Mouse (Mus musculus): ENCODE measurements around the gene Siglec1. TPM values are rescaled to one million over a fixed set of nuclear protein-coding genes. Genes with fewer than 3 reads are reported as not detected.
"Not testable (repeated sequence)": the region's sequence is repeated elsewhere in the genome, so short reads cannot be mapped to it uniquely, and the experiment has no call there.

Siglec1 gene
- polyA plus RNA-seq, 1 experiment from 2014 or later: 0.04 TPM

DNA sequence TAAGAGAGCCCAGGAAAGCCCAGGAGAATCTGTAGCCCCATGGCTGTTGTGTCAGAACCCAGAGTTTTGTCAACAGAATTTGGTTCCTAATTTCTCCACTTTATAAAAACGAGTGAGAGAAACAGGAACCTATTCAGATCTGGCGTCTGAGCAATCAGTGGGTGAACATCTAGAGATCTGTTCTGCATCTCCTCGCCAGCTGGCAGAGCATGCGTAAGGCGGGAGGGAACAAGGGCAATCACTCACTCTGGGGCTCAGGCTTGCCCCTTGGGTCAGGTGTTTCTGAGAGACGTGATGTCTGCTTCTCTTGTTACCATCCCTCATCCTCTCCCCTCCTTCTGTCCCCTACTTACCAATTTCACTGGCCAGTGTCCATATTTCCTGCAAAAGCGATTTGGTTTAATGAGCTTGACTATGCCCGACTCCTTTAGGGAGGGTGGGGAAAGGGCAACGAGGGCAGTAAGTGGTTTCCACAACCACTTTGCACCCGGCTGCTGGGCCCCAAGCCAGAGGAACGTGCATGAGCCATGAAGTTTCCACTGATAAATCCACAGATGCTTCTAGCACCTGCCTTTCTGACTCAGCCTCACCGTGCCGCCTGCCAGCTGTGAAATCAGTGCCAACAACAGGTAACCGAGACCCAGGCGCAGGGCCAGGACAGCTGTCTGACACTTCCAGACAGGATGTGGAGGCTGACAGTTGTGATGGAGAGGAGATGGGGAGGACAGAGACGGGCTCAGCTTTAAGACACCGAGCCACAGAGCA, 49.2 kb downstream of the Siglec1 start:
- Histone ChIP-seq H3K9me3 (ENCODE audit: control insufficient read depth, low read length) (no peaks in the 10 kb centered on the region), H3K27me3 (ENCODE audit: control insufficient read depth, insufficient read depth, low read length) (peaks cover 27% of the 10 kb centered on the region), H3K27ac (ENCODE audit: low read depth, low read length) (no peak overlapping the region), H3K4me2 (ENCODE audit: low read depth) (no peak overlapping the region), H3K4me1 (ENCODE audit: control insufficient read depth, insufficient read depth, low read length) (0 out of 2 replicates have a peak, but pooled peaks cover 4% of the 10 kb centered on the region), H3K4me3 (ENCODE audit: low read depth, low read length) (no peak overlapping the region), H3K9ac (ENCODE audit: low read length) (no peak overlapping the region), H3K36me3 (ENCODE audit: control insufficient read depth, insufficient read depth, low read length) (no peaks in the 10 kb centered on the region)
- DNase-seq (ENCODE audit: low spot score) (no peak), ATAC-seq (ENCODE audit: insufficient read depth, low FRiP score, low TSS enrichment) (no peak)
- 71% methylated on average over 17 of the region's 17 CpGs for WGBS

- no peaks in the 10 kb centered on the region for H3K36me3 ChIP-seq (ENCODE audit: control insufficient read depth, insufficient read depth, low read length)
- 0 out of 2 replicates have a peak, but pooled peaks cover 4% of the 10 kb centered on the region for H3K4me1 ChIP-seq (ENCODE audit: control insufficient read depth, insufficient read depth, low read length)
- DNase-seq (ENCODE audit: low spot score) (no peak), ATAC-seq (ENCODE audit: insufficient read depth, low FRiP score, low TSS enrichment) (no peak)
- no peak overlapping the region for H3K9ac ChIP-seq (ENCODE audit: low read length)
- no peak overlapping the region for H3K4me2 ChIP-seq (ENCODE audit: low read depth)
- H3K27ac ChIP-seq (ENCODE audit: low read depth, low read length): no peak overlapping the region
- no peaks in the 10 kb centered on the region for H3K9me3 ChIP-seq (ENCODE audit: control insufficient read depth, low read length)
- peaks cover 22% of the 10 kb centered on the region for H3K27me3 ChIP-seq (ENCODE audit: control insufficient read depth, insufficient read depth, low read length)
- no peak overlapping the region for H3K4me3 ChIP-seq (ENCODE audit: low read depth, low read length)
Observed at GRCm38 (mm10) chr2:131036757-131037156, 49.8 kb downstream of the Siglec1 start.

GRCm38 (mm10) chr2:131036343-131036742, 50.2 kb downstream of the Siglec1 start:
- Histone ChIP-seq H3K27me3 (ENCODE audit: control insufficient read depth, insufficient read depth, low read length) (peaks cover 18% of the 10 kb centered on the region), H3K4me2 (ENCODE audit: low read depth) (no peak overlapping the region), H3K9ac (ENCODE audit: low read length) (no peak overlapping the region), H3K4me3 (ENCODE audit: low read depth, low read length) (no peak overlapping the region), H3K36me3 (ENCODE audit: control insufficient read depth, insufficient read depth, low read length) (no peaks in the 10 kb centered on the region), H3K9me3 (ENCODE audit: control insufficient read depth, low read length) (no peaks in the 10 kb centered on the region), H3K27ac (ENCODE audit: low read depth, low read length) (no peak overlapping the region), H3K4me1 (ENCODE audit: control insufficient read depth, insufficient read depth, low read length) (0 out of 2 replicates have a peak, but pooled peaks cover 4% of the 10 kb centered on the region)
- WGBS: 84% methylated on average over 2 of the region's 2 CpGs
- ATAC-seq (ENCODE audit: insufficient read depth, low FRiP score, low TSS enrichment) (no peak), DNase-seq (ENCODE audit: low spot score) (no peak)

- H3K4me1 ChIP-seq (ENCODE audit: control insufficient read depth, insufficient read depth, low read length); DNase-seq (ENCODE audit: low spot score); H3K4me3 ChIP-seq (ENCODE audit: low read depth, low read length); H3K4me2 ChIP-seq (ENCODE audit: low read depth); H3K36me3 ChIP-seq (ENCODE audit: control insufficient read depth, insufficient read depth, low read length); H3K27ac ChIP-seq (ENCODE audit: low read depth, low read length); H3K9me3 ChIP-seq (ENCODE audit: control insufficient read depth, low read length); H3K9ac ChIP-seq (ENCODE audit: low read length); H3K27me3 ChIP-seq (ENCODE audit: control insufficient read depth, insufficient read depth, low read length); ATAC-seq (ENCODE audit: insufficient read depth, low FRiP score, low TSS enrichment): not testable (repeated sequence)
- 82% methylated on average over 1 of the region's 1 CpGs for WGBS
Observed at GRCm38 (mm10) chr2:131031406-131031805, 55.2 kb downstream of the Siglec1 start.

DNA sequence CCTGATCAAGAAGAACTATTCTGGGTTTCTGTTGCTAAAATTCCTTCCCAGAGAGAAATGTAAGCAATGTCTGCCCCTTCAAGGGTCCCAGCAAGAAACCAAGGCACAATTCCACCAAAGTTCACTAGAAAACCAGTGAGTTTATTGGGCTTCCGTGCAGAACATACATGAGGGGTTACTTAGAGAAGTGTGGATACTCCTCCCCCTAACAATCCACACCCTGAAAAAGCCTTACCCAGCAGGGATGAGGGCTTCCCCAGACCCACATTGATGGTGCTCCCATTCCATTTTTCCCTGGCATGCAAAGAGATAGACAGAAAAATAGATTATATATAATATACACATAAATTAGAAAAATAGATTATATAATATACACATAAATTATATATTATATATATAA, 55.6 kb downstream of the Siglec1 start:
- Histone ChIP-seq H3K36me3 (ENCODE audit: control insufficient read depth, insufficient read depth, low read length) (0 out of 2 replicates have a peak, but pooled peaks cover 2% of the 10 kb centered on the region), H3K9ac (ENCODE audit: low read length) (no peak overlapping the region), H3K27ac (ENCODE audit: low read depth, low read length) (no peak overlapping the region), H3K9me3 (ENCODE audit: control insufficient read depth, low read length) (no peaks in the 10 kb centered on the region), H3K4me3 (ENCODE audit: low read depth, low read length) (no peak overlapping the region), H3K4me1 (ENCODE audit: control insufficient read depth, insufficient read depth, low read length) (no peaks in the 10 kb centered on the region), H3K4me2 (ENCODE audit: low read depth) (no peak overlapping the region), H3K27me3 (ENCODE audit: control insufficient read depth, insufficient read depth, low read length) (no peaks in the 10 kb centered on the region)
- ATAC-seq (ENCODE audit: insufficient read depth, low FRiP score, low TSS enrichment) (no peak), DNase-seq (ENCODE audit: low spot score) (no peak)
- 94% methylated on average over 1 of the region's 1 CpGs for WGBS

DNA sequence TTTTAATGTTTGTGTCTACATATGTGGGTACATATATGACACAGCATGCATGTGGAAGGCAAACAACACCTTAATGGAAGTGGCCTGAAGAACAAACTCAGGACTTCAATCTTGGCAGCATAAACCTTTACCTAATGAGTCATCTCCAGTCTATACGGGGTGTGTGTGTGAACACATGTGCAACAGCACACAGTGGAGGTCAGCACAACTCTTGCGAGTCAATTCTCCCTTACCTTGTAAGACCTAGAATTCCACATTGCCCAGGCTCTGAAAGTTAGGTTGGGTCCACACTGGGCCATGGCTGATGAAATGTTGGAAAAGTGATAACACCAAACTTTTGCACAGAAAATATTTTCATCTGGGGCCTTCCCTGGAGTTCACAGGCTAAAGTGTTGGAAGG, 56.0 kb downstream of the Siglec1 start:
- Histone ChIP-seq H3K4me2 (ENCODE audit: low read depth) (no peak overlapping the region), H3K4me1 (ENCODE audit: control insufficient read depth, insufficient read depth, low read length) (no peaks in the 10 kb centered on the region), H3K4me3 (ENCODE audit: low read depth, low read length) (no peak overlapping the region), H3K27me3 (ENCODE audit: control insufficient read depth, insufficient read depth, low read length) (no peaks in the 10 kb centered on the region), H3K9me3 (ENCODE audit: control insufficient read depth, low read length) (no peaks in the 10 kb centered on the region), H3K9ac (ENCODE audit: low read length) (no peak overlapping the region), H3K27ac (ENCODE audit: low read depth, low read length) (no peak overlapping the region), H3K36me3 (ENCODE audit: control insufficient read depth, insufficient read depth, low read length) (0 out of 2 replicates have a peak, but pooled peaks cover 2% of the 10 kb centered on the region)
- no peak for ATAC-seq (ENCODE audit: insufficient read depth, low FRiP score, low TSS enrichment)
- WGBS: 91% methylated on average over 2 of the region's 2 CpGs
- no peak for DNase-seq (ENCODE audit: low spot score)

- no peak overlapping the region for H3K9ac ChIP-seq (ENCODE audit: low read length)
- ATAC-seq (ENCODE audit: insufficient read depth, low FRiP score, low TSS enrichment) (no peak), DNase-seq (ENCODE audit: low spot score) (no peak)
- no peaks in the 10 kb centered on the region for H3K27me3 ChIP-seq (ENCODE audit: control insufficient read depth, insufficient read depth, low read length)
- no peak overlapping the region for H3K4me2 ChIP-seq (ENCODE audit: low read depth)
- H3K9me3 ChIP-seq (ENCODE audit: control insufficient read depth, low read length): no peaks in the 10 kb centered on the region
- no peak overlapping the region for H3K4me3 ChIP-seq (ENCODE audit: low read depth, low read length)
- no peak overlapping the region for H3K27ac ChIP-seq (ENCODE audit: low read depth, low read length)
- H3K4me1 ChIP-seq (ENCODE audit: control insufficient read depth, insufficient read depth, low read length): no peaks in the 10 kb centered on the region
- peaks cover 2% of the 10 kb centered on the region; the same call in 1 of the 2 replicates for H3K36me3 ChIP-seq (ENCODE audit: control insufficient read depth, insufficient read depth, low read length)
- WGBS: 73% methylated on average over 9 of the region's 9 CpGs
Observed at GRCm38 (mm10) chr2:131029065-131029935, 57.3 kb downstream of the Siglec1 start.

DNA sequence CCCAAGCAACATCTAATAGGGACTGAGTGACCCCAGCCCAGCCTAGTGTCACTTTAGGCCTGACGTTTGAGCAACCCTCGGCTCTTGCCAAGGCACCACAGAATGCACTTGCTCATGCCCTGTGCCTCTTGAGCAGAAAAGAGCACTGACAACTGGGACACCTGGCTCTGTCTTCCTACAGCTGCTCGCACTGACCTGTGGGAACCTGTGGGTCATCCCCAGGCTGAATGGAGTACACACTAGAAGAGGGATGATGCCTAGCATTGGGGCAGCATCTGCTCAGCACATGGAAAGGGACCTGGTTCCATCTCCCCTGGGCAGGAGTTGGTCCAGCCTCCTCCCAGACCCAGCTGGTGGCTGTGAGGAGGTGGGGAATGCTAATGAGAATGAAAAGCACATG, 59.6 kb downstream of the Siglec1 start:
- no peaks in the 10 kb centered on the region for H3K27me3 ChIP-seq (ENCODE audit: control insufficient read depth, insufficient read depth, low read length)
- peaks cover 4% of the 10 kb centered on the region for H3K36me3 ChIP-seq (ENCODE audit: control insufficient read depth, insufficient read depth, low read length)
- no peak overlapping the region for H3K27ac ChIP-seq (ENCODE audit: low read depth, low read length)
- H3K9ac ChIP-seq (ENCODE audit: low read length): no peak overlapping the region
- no peaks in the 10 kb centered on the region for H3K4me1 ChIP-seq (ENCODE audit: control insufficient read depth, insufficient read depth, low read length)
- no peak overlapping the region for H3K4me3 ChIP-seq (ENCODE audit: low read depth, low read length)
- no peak for ATAC-seq (ENCODE audit: insufficient read depth, low FRiP score, low TSS enrichment)
- DNase-seq (ENCODE audit: low spot score): no peak
- WGBS: 79% methylated on average over 3 of the region's 3 CpGs
- H3K9me3 ChIP-seq (ENCODE audit: control insufficient read depth, low read length): no peaks in the 10 kb centered on the region
- H3K4me2 ChIP-seq (ENCODE audit: low read depth): no peak overlapping the region

Data from neural tube, embryonic 11.5 days (tissue).